Mouse (Mus musculus): ENCODE results near the gene Unc13a.

The Unc13a gene

GRCm38 (mm10) chr8:71665331-71666130, 6.0 kb downstream of the Unc13a start:
- no peak for DNase-seq (ENCODE audit: low read depth, low spot score)

- DNase-seq (ENCODE audit: low read depth, low spot score), result peak; percentile 66
Measured at GRCm38 (mm10) chr8:71660325-71661120, 11.0 kb downstream of the Unc13a start.

- DNase-seq (ENCODE audit: low read depth, low spot score), result no peak
Measured at GRCm38 (mm10) chr8:71659751-71660150, 11.8 kb downstream of the Unc13a start.

DNA sequence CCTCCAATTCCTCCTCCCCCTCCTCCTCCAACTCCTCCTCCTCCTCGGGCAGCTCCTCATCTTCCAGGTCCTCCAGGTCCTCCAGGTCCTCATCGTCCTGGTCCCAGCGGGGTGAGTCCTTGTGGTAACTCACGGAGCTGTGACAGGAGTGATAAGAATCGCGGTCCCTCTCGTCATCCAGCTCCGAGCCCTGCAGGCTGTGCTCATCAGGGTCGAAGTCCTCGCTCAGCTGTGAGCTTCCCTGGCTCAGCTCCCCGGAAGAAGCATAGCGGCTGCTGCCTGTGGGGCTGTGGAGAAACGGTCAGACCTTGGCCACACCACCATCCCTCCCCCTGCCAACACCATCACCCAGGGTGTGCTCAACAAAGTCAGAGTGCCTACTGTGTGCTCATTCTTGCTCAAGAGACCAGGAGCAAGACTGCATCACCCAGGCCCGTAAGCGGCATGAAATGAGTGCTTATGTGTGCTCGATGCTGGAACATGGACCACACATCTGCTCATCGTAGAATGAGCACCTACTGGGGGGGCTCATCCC, 13.0 kb downstream of the Unc13a start:
- DNase-seq (ENCODE audit: low read depth, low spot score), result no peak

GRCm38 (mm10) chr8:71657816-71658215, 13.7 kb downstream of the Unc13a start:
- DNase-seq (ENCODE audit: low read depth, low spot score), result no peak

GRCm38 (mm10) chr8:71654600-71654999, 17.0 kb downstream of the Unc13a start:
- DNase-seq (ENCODE audit: low read depth, low spot score), result no peak

DNA sequence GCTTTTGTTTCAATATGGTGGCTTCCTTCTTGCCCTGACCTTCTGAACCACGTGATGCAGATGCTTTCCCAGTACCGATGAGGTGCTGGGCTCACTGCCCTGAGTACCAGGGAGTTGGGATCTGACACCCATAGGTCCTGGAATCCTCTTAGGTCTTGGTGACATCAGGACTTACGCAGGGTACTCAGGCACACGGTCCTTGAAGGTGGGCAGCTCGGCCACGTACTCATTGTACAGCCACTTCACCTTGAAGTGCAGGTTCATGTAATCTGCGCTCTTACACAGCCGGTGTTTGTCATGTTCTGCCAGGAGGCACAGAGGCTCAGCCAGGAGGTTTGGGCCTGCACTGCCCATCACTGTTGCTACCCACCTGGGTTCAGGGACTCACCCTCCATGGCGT, 26.0 kb downstream of the Unc13a start:
- DNase-seq (ENCODE audit: low read depth, low spot score), result no peak

DNA sequence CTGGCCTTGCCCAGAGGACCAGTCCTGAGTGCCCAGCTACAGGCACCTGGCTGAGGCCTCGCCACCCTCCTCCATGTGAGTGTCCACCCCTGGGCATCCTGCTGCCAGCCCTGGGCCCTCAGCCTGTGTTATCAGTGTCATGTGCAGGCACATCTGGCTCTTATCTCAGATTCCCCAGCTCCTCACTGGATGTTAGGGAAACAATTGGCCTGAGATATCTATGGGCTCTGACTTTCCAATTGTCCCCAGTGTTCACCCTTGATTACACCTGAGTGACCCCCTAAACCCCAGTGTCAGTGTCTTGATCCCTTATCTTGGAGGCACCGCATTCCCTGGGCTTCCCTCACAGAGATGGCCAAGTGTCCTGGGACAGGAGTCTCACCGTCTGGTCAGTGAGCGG, 32.2 kb downstream of the Unc13a start:
- no peak for DNase-seq (ENCODE audit: low read depth, low spot score)

DNA sequence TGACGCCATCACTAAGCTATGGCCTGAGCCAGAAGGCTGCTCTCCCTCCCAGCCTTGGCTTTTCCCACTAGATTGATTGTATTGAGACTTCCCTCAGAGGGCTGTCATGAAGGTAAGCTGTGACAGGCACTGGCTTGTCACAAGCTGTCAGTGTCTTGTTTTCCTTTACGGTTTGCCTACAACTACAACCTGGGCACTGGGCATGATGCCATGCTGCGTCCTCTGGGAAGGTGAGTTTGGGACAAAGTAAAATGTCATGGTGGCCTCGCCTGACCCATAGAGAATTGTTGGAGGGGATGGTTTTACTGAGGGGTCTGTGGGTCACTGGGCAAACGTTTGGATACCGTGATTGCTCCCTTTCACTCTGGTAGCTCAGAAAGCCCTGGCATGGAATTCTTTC, 33.2 kb downstream of the Unc13a start:
- no peak for DNase-seq (ENCODE audit: low read depth, low spot score)

DNA sequence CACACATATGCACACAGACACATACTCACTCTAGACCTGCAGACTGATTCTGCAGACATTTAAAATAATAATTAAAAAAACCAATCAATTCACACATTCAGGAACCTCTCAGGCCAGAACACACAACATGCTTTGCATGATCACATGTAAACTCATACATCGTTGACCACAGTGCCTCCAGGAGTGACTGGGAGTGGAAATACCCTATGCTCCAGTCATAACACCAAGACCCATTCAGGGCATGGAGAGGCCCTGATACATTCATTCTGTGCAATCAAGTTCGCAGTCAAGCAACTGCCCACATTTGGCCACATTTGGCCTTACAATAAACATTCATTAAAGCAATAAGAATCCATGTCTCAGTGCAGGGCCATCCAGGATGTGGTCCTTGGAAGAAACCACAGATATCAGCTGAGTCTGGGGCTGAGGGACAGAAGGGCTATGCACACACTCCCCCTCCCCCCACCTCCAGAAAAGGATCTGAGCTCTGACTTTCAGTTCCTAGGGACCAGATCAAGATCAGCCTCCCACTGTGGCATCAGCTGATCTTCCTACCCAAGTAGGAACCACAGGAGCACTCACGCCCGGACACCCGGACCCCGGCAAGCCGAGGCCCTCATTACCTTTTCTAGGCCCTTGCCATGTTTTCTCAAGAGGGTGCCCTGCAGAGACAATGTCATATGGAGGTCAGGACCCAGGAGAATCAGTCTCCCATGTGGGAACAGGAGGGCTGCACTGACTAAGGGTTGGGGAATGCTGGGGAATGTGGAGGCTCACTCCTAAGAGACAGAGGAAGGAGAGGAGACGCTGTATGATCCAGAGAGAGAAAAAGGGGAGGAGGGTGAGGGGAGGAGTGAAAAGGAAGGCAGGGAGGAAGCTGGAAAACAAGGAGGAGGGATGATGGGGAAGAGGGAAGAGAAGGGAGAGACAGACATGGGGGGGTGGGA, 34.1 kb downstream of the Unc13a start:
- DNase-seq (ENCODE audit: low read depth, low spot score), result no peak

DNA sequence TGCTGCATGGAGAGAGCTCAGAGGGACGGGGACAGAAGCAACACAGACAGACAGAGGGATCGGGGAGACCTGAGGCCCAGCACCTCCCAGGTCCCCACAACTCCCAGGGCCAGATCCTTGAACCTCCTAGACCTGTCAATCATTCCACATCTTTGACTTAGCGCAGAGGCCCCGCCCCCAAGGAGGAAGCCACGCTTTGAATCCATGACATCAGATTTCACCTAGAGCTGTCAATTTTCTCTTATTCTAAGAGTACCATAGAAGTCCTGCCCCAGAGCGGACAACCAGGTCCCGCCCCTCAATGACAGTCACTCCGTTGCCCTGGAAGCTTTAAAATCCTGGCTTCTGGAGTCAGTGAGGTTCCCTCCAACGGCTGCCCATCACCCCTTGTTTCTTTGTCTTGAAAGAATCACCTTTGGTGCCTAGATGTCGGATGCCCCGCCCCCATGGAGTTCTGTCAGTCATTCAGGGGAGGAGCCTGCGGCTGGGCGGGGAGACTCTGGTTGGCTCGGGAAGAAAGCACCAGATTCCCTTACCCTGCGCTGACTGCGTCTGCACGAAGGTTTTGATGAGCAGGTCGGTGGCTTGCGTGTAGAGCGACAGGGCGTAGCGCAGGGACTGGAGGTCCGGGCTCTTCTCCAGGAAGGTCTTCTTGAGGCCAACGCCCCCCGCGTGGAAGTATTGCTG, 37.4 kb downstream of the Unc13a start:
- DNase-seq (ENCODE audit: low read depth, low spot score), result no peak

DNA sequence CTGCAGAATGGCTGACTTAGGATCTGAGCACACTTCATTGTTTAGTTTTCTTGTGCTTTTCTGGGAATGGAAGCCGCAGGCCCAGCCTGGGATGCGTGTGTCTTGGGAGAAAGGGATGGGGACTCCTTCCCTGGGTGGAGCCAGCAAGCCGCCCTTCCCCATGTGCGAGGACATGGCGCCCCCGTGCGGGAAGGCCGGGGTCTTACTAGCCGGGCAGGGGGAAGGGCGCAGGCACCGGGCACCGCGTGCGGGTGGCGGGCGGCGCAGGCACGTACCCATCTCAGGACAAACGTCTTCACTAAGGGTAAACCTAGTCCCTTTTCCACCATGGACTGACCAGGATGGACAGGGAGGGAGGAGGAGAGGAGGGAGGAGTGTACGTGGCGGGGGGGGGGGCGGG, 38.4 kb downstream of the Unc13a start:
- no peak for DNase-seq (ENCODE audit: low read depth, low spot score)

GRCm38 (mm10) chr8:71631897-71632296, 39.7 kb downstream of the Unc13a start:
- DNase-seq (ENCODE audit: low read depth, low spot score), result no peak

DNA sequence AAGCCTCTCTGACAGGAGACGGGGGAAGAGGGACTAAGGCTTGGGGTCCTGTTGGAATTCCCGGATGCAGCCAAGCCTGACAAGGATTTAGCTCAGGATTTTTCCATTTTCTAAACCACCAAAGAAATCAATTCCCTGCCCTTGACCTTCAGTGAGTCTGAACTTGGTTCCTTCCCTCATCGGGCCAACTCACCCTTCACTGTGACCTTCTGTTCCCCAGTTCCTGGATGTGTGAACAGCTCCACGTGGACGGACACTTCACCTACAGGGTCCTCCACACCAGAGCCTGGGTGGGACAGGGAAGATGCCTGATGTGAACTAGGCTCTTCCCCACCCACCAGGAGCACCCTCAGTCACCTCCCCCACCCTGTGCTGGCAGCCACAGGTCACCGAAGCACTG, 40.8 kb downstream of the Unc13a start:
- no peak for DNase-seq (ENCODE audit: low read depth, low spot score)

GRCm38 (mm10) chr8:71629781-71630212, 41.8 kb downstream of the Unc13a start:
- no peak for DNase-seq (ENCODE audit: low read depth, low spot score)

DNA sequence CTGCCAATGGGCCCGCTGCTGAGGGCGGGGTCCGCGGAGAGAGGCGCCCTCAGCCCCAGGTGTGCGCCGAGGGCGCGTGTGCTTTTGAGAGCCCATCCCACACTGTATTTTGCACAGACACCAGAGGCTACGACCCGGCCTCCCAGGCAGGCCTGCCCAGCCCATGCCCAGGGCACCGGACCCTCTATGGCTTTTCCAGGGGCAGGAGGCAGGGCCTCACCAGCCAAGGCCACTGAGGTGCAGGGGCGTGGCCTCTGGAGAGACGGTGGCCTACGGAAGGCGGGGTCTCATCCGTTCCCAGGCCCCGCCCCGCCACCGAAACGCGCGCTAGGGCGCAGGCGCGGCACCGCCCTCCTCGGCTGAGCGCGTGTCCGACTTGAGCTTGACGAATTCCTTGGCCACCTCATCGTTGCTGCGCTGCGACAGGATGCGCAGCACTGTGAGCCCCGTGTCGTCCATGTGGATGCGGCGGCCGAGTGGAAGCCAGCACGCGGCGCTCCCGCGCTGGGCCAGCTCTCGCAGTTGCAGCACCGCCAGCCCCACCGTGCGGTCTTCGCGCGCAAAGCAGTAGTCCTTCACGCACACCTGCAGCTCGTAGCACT, 42.4 kb downstream of the Unc13a start:
- DNase-seq (ENCODE audit: low read depth, low spot score), result peak; percentile 60

DNA sequence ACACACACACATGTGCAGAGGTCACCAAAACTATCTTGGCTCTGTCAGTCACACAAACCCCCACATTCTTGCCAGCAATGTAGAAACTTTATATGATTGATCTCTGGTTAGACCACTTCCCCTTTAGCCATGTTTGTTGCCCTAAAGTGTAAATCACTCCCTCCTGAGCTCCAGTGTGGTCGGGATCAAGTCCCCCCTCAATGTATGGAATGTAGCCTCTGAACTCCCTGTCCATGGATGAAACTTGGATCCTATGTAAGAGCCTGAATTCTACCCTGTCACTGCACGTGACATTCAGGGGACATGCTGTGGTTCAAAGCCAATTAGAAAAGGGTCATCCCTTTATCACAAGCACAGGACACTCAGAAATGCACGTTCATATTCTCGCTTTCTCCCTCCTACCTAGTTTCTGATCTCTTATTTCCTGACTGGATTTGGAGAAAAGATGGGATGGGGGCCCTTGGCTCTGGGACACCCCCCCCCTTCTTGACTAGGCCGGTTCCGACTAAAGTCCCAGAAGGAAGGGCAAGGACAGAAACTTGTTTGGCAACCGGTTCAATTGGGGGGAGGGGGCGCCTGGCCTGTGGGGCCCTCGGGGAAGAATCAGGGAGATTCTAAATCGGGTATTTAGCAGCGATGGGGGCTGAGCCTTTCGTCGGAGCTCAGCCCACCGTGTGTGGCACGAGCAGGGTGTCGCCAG, 43.0 kb downstream of the Unc13a start:
- DNase-seq (ENCODE audit: low read depth, low spot score), result no peak

- DNase-seq (ENCODE audit: low read depth, low spot score), result no peak
Measured at GRCm38 (mm10) chr8:71627265-71628099, 44.1 kb downstream of the Unc13a start.

GRCm38 (mm10) chr8:71626753-71627152, 44.8 kb downstream of the Unc13a start:
- DNase-seq (ENCODE audit: low read depth, low spot score), result no peak
